ENCODE assay signal across 8 mouse cellular contexts in the genomic region with DNA sequence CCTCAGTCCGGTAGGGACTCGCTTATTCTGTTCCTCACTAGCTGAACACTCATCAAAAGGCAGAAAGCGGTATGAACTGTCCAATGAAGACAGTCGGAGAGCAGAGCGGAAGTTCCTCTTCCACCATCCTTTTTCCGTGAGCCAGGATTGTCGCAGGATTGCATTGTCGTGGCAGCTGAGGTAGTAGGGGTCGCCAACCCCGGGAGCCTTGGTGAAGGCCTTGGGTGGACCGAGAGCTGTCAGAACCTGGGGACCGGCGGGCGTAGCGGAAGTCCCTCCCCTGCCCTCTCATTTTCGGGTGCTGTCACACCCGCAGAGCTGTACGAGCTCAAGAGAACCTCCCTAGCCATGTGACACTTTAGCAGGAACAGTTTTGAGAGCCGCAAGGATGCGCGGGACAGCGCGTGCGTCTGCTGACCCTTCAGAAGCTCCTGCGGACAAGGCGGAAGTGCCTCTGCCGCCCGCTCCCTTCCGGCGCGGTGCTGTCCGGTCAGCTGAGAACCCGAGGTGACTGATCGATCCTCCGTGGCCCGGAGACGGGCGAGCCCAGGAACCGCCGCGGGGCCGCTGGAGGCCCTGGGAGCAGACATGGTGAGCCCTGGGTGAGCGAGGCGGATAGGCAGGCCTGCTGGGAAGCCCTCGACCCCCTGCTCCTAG. TPM values are rescaled to one million over a fixed set of nuclear protein-coding genes. Genes with fewer than 3 reads are reported as not detected.
DNase-seq lines count a peak whose midpoint lies in the region; ATAC-seq and TF ChIP-seq lines count a peak whose summit lies in the region.

A gene (plus strand): TSS at position 402 of the 657 bp plus-strand sequence.

- H3K9me3 ChIP-seq in lung, embryonic 15.5 days = peaks cover 9% of the 10 kb centered on the region; the same call in 1 of the 2 replicates

- peak within 1 kb of the TSS; percentile 84 for H3K9ac ChIP-seq in lung, embryonic 15.5 days

- peaks cover 13% of the 10 kb centered on the region for H3K36me3 ChIP-seq in lung, embryonic 15.5 days

- no peaks in the 10 kb centered on the region for H3K27me3 ChIP-seq in lung, embryonic 15.5 days

- peak within 1 kb of the TSS; percentile 76 for H3K4me3 ChIP-seq in lung, embryonic 15.5 days
- peak within 1 kb of the TSS; percentile 92 for H3K4me3 ChIP-seq in olfactory bulb, adult 2 months (ENCODE audit: insufficient read depth, low read depth, low read length)

- H3K27ac ChIP-seq in lung, embryonic 15.5 days = peak within 1 kb of the TSS; percentile 77
- H3K27ac ChIP-seq in olfactory bulb, adult 2 months (ENCODE audit: insufficient read depth, low read depth, low read length) = peak within 1 kb of the TSS; percentile 80

- peak within 1 kb of the TSS; percentile 97 for H3K4me2 ChIP-seq in lung, embryonic 15.5 days

- peak; percentile 99 for ATAC-seq in frontal cortex, adult (ENCODE audit: low TSS enrichment)
- ATAC-seq in hematopoietic stem cell, adult 5-6 weeks (replicated peaks in 1 of 2; ENCODE audit: insufficient read depth in 1 of 2, low FRiP score in 2 of 2, low TSS enrichment in 1 of 2, low read depth in 1 of 2, poor library complexity in 2 of 2, severe bottlenecking in 2 of 2) = peak; percentile 90 to 94
- ATAC-seq in lung, embryonic 15.5 days (ENCODE audit: borderline replicate concordance, extremely low read depth, low FRiP score, low TSS enrichment) = peak; percentile 95

- 3% methylated on average over 45 of the region's 45 CpGs for WGBS in lung, embryonic 15.5 days
- WGBS in olfactory bulb, adult 2 months = under 1% methylated on average over 45 of the region's 45 CpGs

- peak; percentile 90 for DNase-seq in MN1 (ENCODE audit: low spot score)
- peak; percentile 83 for DNase-seq in cerebellum, adult 9-11 months
- DNase-seq in layer of hippocampus, adult 9-10 months (ENCODE audit: low spot score) = peak; percentile 48
- peak; percentile 32 to 57 for DNase-seq in thymus, adult 18-20 months

- H3K4me1 ChIP-seq in lung, embryonic 15.5 days = no peaks in the 10 kb centered on the region
- H3K4me1 ChIP-seq in olfactory bulb, adult 2 months (ENCODE audit: control insufficient read depth, insufficient read depth, low read length) = no peaks in the 10 kb centered on the region

- no peak for TF ChIP-seq CTCF in olfactory bulb, adult 2 months (IDR thresholded peaks at IDR 0.05; ENCODE audit: insufficient read depth, low read depth, low read length)

- TF ChIP-seq POLR2A in olfactory bulb, adult 2 months (IDR thresholded peaks at IDR 0.05; ENCODE audit: insufficient read depth, low read depth, low read length) = peak; percentile 43; the same call in 1 of the 2 replicates

RNA-seq across cellular contexts. Expression of the gene that starts here (rescaled TPM):
- total RNA-seq in hematopoietic stem cell, adult 5-6 weeks (2017) = 6.6 and 9.9 TPM in 2 replicates
- polyA plus RNA-seq in lung, embryonic 15.5 days (2015; fragmentation: Nextera tagmentation; extraction: Ambion mirVana) = 6.5 and 6.8 TPM in 2 replicates
- not detected in 2 replicates for polyA plus RNA-seq in olfactory bulb, adult 2 months (2012; ENCODE audit: insufficient read depth, insufficient read length, low replicate concordance, missing spikeins)

Comparison
In these comparisons a context has a peak if more than half of its experiments do, and no peak if none do; other contexts are left out.
1. Peak in every context shown above with its lines: DNase-seq, ATAC-seq, H3K4me3 ChIP-seq and H3K27ac ChIP-seq.